Mouse (Mus musculus) neutrophil, adult 83 days (primary cell): ENCODE measurements around the gene Zscan4f. TPM values are rescaled to one million over a fixed set of nuclear protein-coding genes. Genes with fewer than 3 reads are reported as not detected.

Experiments used
- total RNA-seq, 2 experiments: library from RNA; stranded (reverse); gene quantifications; one replicate each; pipeline ENCODE4 v1.2.4; 2023

Gene Zscan4f
- total RNA-seq = not detected

GRCm38 (mm10) chr7:11397615-11398014, at the start of gene Zscan4f:
Zscan4f (plus strand) TSS chr7:11397915.

Other genes with a start within 250 kb of the Zscan4f start
- not detected for gene Zscan4d, start 231.8 kb upstream of the Zscan4f start, total RNA-seq
- not detected for gene Zscan4e, start 87.2 kb upstream of the Zscan4f start, total RNA-seq
- gene Zscan4-ps2, start 116.4 kb downstream of the Zscan4f start, total RNA-seq = not detected
- not detected for gene Zscan4-ps3, start 211.4 kb downstream of the Zscan4f start, total RNA-seq